Mouse (Mus musculus) kidney, postnatal 14 days (tissue): ENCODE data around the gene Ovca2.

Experiments used
- DNase-seq: peaks from one replicate; pipeline ENCODE4 v3.0.0; 2022; ENCODE audit warnings: mixed read lengths

Ovca2 gene

GRCm38 (mm10) chr11:75178672-75179208 lies at the start of gene Ovca2:
TSS of gene Ovca2 (minus strand) at chr11:75178835.
- peak; percentile 93 for DNase-seq

DNA sequence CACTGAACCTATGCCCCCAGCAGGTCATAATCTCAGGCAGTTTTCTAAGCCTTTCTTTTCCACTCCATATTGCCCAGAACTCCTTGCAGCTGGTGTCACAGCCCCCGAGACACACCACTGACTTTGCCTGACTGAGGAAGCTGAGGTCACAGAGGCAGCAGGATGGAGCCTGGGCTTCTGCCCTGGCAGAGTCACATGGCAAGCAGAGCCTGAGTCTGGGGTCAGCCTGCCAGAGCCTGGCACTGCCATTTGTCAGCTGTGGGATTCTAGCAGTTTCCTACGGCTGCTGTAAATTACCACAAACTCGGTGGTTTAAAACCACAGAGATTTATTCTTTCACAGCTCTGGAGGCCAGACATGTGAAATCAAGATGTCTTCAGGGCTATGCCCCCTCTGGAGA lies 49.0 kb upstream of the Ovca2 start:
- no peak for DNase-seq

DNA sequence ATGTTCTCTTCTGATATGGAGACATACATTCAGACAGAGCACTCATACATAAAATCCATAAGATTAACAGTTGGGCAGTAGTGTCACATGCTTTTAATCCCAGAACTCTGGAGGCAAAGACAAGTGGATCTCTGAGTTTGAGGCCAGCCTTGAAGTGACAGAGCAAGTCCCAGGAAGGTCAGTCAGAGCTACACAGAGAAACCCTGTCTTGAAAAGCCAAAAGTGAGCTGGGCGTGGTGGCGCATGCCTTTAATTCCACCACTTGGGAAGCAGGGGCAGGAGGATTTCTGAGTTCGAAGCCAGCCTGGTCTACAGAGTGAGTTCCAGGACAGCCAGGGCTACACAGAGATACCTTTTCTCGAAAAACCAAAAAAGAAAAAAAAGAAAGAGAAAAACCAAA lies 46.2 kb upstream of the Ovca2 start:
- no peak for DNase-seq

DNA sequence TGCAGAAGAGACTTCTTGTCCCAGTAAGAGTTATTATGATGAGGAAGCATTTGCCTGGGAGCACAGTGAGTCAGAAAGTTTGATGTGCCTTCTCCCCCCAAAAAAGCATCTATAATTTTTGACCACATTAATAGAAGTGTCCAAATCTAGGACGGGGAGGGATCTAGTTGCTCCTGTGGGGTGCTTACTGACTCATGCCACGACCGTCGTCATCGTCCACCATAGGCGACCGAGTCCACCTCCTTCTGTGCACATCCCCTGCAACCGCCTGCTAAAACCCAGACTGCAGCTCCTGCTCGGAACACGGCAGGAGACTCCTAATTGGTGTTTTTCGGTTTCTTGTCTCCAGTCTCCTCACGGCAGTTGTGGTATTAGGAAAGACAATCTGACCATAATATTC lies 45.4 kb upstream of the Ovca2 start:
- DNase-seq, result no peak

DNA sequence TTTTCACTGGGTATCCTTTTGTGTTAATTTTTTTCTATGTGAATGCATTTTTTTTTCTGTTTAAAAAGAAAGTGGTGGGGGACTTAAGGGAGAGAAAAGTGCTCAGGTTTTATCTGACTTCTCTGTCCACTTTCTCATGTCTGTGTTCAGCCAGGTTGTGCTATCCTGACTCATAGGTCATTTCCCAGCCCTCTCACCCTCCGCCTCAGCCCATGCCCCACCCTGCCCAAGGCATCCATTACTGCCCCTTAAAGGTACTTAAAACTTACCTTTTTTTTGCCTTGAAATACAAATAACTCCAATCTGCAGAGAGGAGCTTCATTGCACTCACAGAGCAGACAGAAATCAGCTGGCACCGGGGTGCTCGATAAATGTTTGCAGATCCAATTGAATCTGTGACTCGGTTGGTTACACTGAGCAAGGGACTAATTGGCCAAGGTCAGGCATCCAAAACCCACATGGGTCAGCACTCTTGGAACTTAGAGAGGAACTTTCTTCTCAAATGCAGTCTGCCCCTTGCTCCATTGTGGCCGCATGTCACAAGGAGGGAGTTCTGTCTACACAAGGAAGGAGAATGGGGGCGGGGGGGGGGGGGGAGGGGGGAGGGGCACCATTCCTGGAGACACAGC lies 42.0 kb upstream of the Ovca2 start:
- no peak for DNase-seq

DNA sequence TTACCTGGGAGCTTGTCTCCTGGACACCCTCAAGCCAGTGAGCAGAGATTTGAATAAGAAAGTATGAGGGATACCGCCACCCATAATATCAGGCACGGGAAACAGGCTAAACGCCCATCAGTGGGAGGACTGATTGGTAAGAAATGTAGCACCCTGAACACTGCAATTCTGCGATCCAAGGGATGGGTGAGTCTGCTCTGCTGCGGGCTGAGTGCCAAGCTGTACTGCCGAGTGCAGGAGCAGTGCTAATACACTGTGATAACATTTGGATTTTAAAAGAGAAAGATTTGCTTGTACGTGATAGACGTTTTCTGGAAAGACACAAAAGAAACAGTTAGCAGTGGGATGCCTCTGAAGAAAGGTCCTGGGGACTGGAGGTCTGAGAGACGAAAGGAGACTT lies 41.5 kb upstream of the Ovca2 start:
- peak; percentile 50 for DNase-seq

GRCm38 (mm10) chr11:75214081-75214950 lies 35.7 kb upstream of the Ovca2 start:
- DNase-seq, result peak; percentile 28

GRCm38 (mm10) chr11:75213372-75214080 lies 34.9 kb upstream of the Ovca2 start:
- peak; percentile 92 for DNase-seq

DNA sequence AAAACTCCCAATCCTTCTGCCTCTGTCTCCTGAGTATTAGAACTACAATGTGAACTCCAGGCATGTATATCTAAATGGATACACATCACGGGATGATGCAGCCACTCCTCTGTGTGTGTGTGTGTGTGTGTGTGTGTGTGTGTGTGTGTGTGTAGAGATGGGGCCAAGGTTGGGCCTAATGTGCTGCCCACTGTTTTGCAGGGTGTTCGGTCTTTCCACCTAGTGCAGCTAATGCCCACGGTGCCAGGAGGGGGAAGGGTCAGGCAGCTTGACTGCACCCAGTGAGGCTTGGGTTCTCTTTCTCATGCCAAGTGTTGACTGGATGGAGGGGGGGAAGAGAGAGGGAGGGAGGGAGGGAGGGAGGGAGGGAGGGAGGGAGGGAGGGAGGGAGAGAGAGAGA lies 34.2 kb upstream of the Ovca2 start:
- peak; percentile 65 for DNase-seq

- DNase-seq, result peak; percentile 73
These were observed 33.5 kb upstream of the Ovca2 start for GRCm38 (mm10) chr11:75212031-75212667.

- DNase-seq, result no peak
These were observed 32.1 kb upstream of the Ovca2 start for GRCm38 (mm10) chr11:75210755-75211154.

DNA sequence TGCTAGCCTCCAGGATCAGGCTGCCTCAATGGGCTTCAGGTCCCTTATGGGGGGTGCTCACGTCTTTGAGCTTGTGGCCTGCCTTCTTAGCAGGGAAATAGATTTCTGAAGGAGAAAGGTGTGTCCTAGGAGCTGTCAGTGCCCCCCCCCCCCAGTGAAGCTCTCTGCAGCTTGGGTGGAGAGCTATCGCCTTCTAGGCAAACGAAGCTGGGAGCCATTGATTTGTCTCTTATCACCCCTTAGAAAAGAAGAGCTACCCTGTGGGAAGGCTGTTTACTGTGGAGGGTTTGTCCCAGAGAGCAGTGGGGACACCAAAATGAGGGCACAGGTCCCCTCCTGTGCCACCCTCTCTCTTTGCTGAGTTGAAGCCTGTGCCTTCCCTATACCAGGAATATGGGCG lies 31.5 kb upstream of the Ovca2 start:
- no peak for DNase-seq

- no peak for DNase-seq
These were observed 30.7 kb upstream of the Ovca2 start for GRCm38 (mm10) chr11:75209363-75209762.

DNA sequence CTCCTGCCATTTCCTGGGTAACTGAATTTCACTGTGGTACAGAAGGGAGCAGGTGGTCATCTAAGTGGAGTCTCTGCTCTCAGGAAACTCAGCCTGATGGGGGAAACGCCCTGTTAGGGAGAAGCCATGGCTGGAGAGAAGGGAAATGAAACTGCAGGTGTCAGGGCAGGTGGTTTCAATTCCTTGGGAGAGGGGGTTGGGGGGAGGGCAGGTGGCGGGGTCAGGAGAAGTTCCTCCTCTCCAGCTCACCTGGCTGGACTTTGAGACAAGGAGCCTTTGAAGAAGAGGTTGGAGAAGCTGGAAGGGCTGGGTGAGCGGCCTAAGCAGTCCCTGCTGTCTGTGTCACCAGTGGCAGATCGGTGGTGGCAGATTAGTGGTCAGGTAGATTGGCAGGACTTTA lies 27.7 kb upstream of the Ovca2 start:
- DNase-seq, result no peak

DNA sequence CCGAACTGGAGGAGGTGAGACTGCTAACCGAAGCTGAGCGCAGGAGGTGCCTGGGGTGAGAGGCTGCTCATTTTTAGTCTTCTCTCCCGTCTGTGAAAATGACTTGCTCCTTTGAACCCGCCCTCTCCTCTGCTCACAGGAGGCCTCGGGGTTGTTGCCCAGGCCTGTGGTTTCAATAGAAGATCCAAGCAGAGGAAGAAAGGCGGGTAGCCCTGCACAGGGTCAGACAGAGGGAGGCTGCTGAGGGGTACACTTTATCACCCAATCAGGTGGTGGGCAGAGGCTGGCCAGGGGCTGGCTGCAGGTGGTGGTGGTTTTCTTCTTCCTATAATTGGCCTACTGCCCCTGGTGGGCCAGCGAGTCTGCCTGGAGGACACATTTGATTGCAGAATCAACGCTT lies 25.8 kb upstream of the Ovca2 start:
- no peak for DNase-seq

- DNase-seq, result no peak
These were observed 25.3 kb upstream of the Ovca2 start for GRCm38 (mm10) chr11:75203926-75204325.

DNA sequence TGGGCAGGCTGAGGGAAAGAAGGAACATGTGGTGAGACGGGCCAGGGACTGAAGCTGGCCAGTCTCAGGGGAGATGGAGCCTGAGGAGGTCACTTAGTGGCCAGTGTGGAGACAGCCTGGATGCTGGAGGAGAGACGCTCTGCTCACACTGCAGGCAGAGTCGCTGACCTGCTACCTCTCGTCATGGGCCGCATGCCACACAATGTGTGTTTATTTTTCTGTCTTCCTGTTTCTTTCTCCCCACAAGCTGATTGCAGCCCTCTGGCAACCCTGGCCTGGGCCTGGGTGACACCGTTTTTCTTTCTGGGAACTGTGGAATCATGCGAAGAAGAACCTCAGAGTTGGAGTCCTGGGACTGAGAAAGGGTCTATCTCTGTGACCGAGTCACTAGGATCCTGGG lies 23.1 kb upstream of the Ovca2 start:
- no peak for DNase-seq

- no peak for DNase-seq
These were observed 22.3 kb upstream of the Ovca2 start for GRCm38 (mm10) chr11:75200935-75201334.

DNA sequence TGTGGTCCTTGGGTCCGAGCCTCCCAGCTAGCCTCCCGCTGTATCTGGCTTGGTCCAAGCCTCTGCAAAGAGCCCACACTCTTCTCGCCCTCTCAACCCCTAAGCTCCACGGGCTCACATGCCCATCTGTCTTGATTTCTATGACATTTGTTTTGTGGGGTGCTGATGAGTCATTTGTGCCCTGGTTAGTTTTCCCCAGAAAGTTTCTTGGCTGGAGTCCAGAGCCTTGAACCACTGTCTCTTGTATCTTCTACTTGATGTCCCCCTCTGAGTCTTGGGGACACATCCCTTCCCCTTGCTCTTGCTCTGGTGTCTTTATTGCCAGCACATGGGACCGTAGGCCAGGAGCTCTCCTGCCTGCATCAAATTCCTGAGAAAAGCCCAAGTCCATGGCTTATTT lies 21.3 kb upstream of the Ovca2 start:
- no peak for DNase-seq

GRCm38 (mm10) chr11:75198792-75199191 lies 20.2 kb upstream of the Ovca2 start:
- no peak for DNase-seq

GRCm38 (mm10) chr11:75197956-75198355 lies 19.3 kb upstream of the Ovca2 start:
- DNase-seq, result no peak

DNA sequence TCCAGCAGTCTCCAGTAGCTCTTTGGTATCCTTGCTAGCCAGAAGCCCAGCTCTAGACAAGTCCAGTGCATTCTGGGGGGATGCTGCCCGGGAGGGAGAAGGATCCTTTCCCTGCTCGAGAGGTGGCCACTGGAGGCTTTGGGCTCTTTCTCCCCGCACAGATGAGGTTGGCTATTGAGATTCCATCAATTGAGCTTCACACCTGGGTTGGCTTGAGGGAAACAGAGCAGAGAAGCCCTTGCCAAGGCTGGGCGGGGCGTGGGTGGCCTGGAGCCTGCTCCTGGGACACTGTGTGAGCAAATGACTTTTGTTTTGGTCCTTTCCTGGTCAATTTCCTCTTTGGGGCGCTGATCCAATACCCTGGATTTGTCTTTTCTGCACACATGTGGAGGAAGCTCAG lies 17.5 kb upstream of the Ovca2 start:
- DNase-seq, result no peak

DNA sequence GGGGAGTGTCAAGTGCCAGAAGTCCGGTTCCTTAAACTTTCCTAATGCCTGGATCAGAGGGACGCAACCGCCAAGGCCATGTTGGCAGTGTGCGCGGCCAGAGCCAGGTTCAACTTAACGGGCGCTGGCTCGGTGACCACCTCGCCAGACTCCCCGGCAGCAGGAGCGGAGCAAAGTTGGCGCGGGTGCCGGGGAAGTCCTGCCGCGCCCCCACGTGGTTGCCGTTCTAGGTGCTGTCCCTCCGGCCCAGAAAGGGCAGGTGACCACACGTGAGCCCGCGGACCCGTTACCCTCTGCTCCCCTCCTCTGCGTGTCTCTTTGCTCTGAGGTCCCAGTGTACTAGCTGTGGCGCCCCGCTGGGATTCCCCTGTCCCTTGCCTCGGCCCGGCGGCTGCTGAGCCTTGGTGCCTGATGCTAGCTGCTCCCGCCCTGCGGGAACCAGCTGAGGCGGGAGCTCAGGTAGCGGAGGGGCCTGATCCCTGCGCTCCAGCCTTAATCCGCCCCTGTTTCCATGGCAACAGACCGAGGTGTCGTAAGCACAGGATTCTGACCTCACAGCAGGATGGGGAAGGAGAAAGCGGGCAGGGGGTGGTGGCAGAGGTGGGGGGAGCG lies 16.3 kb upstream of the Ovca2 start:
- DNase-seq, result peak; percentile 67
